Mouse (Mus musculus) kidney, adult 2 months (tissue): ENCODE data around the gene Zp2. TPM values are rescaled to one million over a fixed set of nuclear protein-coding genes. Genes with fewer than 3 reads are reported as not detected.

ENCODE experiments used
- DNase-seq: peaks from one replicate; pipeline ENCODE4 v3.0.0; 2021
- H3K27ac ChIP-seq: fragments of 200-500 bp; 2 replicates; pipeline ENCODE4 v1.5.1; 2012; ENCODE audit warnings: low read depth, low read length, control low read depth, inconsistent platforms; ENCODE audit not compliant: insufficient read depth
- H3K27me3 ChIP-seq: fragments of 200-500 bp; replicated peaks from 2 replicates; pipeline ENCODE4 v1.6.1; 2012; ENCODE audit warnings: mild to moderate bottlenecking, moderate library complexity, low read length, inconsistent platforms; ENCODE audit not compliant: control insufficient read depth, insufficient read depth
- H3K36me3 ChIP-seq: fragments of 200-500 bp; 2 replicates; pipeline ENCODE4 v1.6.1; 2012; ENCODE audit warnings: mild to moderate bottlenecking, moderate library complexity, low read length, inconsistent platforms; ENCODE audit not compliant: control insufficient read depth, insufficient read depth
- H3K4me1 ChIP-seq: fragments of 200-500 bp; 2 replicates; pipeline ENCODE4 v1.6.1; 2011; ENCODE audit warnings: low read length; ENCODE audit not compliant: control insufficient read depth, insufficient read depth
- H3K4me3 ChIP-seq: fragments of 200-500 bp; 2 replicates; pipeline ENCODE4 v1.5.1; 2011; ENCODE audit warnings: mild to moderate bottlenecking, low read depth, low read length, control low read depth; ENCODE audit not compliant: insufficient read depth
- CTCF ChIP-seq: fragments of 200-500 bp; conservative IDR thresholded peaks from 2 replicates; pipeline ENCODE4 v1.5.1; 2011; ENCODE audit warnings: low read depth, mild to moderate bottlenecking, control low read depth, low read length, moderate library complexity, mixed read lengths; ENCODE audit not compliant: insufficient read depth, insufficient read length
- POLR2A ChIP-seq: fragments of 200-500 bp; IDR thresholded peaks from one replicate; pipeline ENCODE4 v1.6.1; 2011; ENCODE audit warnings: low read depth, low read length, control low read depth
- WGBS: fragments of 180-500 bp; shearing (Covaris S2); methylation state at CpG from one replicate; pipeline ENCODE4 v1.1.7; 2018; 5-methylcytosine and 5-hydroxymethylcytosine counted together
- polyA plus RNA-seq: library from polyadenylated mRNA; depleted of rRNA; stranded (reverse); fragments of >200 nt; gene quantifications from 2 replicates; pipeline ENCODE4 v1.2.3, GENCODE M21; 2012; rRNA removed

Gene Zp2
- polyA plus RNA-seq, 1 experiment, result not detected

DNA sequence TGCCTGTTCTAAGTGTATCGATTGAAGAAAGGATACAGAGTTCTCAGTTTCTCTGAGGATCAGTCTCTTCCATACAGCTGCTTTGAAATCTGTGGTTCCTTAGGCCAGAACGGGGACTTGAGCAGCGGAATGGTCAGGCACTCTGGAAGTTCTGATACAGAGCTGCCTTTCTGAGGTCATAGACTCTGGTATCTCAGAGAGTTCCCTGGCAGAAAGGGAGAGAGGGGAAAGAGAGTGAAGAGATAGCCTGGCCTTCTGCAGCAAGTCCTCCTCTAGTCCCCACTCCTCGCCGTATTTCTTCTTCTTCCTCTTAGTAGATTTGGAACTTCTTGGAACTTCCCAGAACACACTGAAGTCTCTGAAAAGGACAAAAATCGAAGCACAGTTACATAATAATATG is 49.9 kb downstream of the Zp2 start, which contains the start of gene Dnah3:
Gene Dnah3, minus strand, starts transcription at position 101 of the 400 bp plus-strand sequence.
- Histone ChIP-seq H3K27ac (no peak within 1 kb of the TSS), H3K36me3 (no peaks in the 10 kb centered on the region), H3K27me3 (no peaks in the 10 kb centered on the region), H3K4me1 (no peaks in the 10 kb centered on the region), H3K4me3 (no peak within 1 kb of the TSS)
- no peak for DNase-seq
- no peak for TF ChIP-seq CTCF
- TF ChIP-seq POLR2A, result no peak
- 88% methylated on average over 6 of the region's 6 CpGs for WGBS

DNA sequence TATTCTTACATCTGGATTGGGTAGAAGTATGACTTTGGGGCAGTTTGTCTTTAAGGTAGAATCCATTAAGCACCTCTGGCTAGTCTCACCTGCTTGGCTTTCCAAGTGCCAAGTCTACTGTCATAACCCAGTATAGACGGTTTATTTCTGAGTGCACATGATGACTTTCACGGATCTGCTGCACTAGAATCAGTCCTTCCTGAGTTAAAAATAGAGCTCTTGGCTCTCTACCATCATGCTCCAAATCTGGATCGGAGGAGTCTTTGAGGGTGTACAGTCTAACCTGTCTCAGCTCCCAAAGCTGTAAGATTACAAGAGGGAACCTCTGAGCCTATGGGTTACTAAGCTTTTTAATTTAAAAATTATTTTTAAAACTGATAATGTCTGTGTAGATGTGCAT is 50.9 kb downstream of the Zp2 start:
- no peak overlapping the region for H3K27ac ChIP-seq
- no peaks in the 10 kb centered on the region for H3K27me3 ChIP-seq
- no peak overlapping the region for H3K4me3 ChIP-seq
- 71% methylated on average over 3 of the region's 3 CpGs for WGBS
- no peaks in the 10 kb centered on the region for H3K4me1 ChIP-seq
- TF ChIP-seq POLR2A (no peak), CTCF (no peak)
- no peaks in the 10 kb centered on the region for H3K36me3 ChIP-seq
- DNase-seq, result no peak

DNA sequence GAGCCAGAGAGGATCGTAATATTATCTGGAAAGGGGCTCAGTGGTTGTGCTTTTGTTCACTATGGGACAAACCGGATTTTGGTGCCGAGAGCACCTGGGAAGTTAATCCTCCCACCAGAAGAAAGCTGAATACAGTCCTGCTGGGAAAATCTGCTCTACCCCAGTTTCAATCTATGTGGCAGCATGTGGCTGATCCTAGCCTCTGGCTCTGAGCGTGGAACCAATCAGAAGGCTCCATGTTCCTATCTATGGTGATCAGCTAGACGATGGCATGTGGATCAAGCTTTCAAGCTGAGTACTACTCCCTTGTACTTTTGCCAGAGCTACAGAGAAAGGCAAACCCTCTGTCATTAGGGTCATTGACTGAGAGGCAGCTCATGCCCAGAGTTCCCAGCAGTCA is 52.1 kb downstream of the Zp2 start:
- H3K27ac ChIP-seq, result no peak overlapping the region
- H3K27me3 ChIP-seq, result no peaks in the 10 kb centered on the region
- no peak overlapping the region for H3K4me3 ChIP-seq
- H3K36me3 ChIP-seq, result no peaks in the 10 kb centered on the region
- WGBS, result 56% methylated on average over 5 of the region's 5 CpGs
- no peak for DNase-seq
- H3K4me1 ChIP-seq, result no peaks in the 10 kb centered on the region
- TF ChIP-seq CTCF (no peak), POLR2A (no peak)

DNA sequence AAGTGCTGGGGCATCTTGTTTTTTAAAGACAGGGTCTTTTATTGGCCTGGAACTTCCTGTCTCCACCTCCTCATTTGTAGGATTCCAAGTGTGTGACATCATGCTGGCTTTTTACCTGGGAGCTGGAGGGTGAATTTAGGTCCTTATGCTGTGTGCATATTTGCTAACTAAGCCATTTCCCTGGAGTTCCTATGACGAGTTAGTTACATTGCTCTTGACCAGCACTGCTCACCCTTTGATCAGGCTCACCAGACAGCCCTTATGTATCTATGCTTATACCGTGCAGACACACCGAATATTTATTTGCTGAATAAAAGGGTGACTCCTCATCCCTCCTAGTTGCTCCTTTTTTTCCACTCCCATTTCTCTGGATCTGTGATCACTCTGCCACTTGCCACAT is 64.9 kb downstream of the Zp2 start:
- TF ChIP-seq POLR2A (no peak), CTCF (no peak)
- no peak overlapping the region for H3K27ac ChIP-seq
- 59% methylated on average over 3 of the region's 3 CpGs for WGBS

More for the DNA sequence above, 64.9 kb downstream of the Zp2 start:
- Histone ChIP-seq H3K36me3 (no peaks in the 10 kb centered on the region), H3K4me3 (no peak overlapping the region), H3K4me1 (no peaks in the 10 kb centered on the region), H3K27me3 (no peaks in the 10 kb centered on the region)
- DNase-seq, result no peak

Other genes starting within 250 kb of the Zp2 start
- gene Lyrm1, start 249.4 kb downstream of the Zp2 start, polyA plus RNA-seq, result 4.7 and 6.7 TPM in 2 replicates
- 7.6 and 8.6 TPM in 2 replicates for gene Dcun1d3, start 249.0 kb downstream of the Zp2 start, polyA plus RNA-seq
- gene Dnah3, start 50.0 kb downstream of the Zp2 start, polyA plus RNA-seq, result 0.19 and 0.30 TPM in 2 replicates
- gene Tmem159, start 42.9 kb downstream of the Zp2 start, polyA plus RNA-seq, result 27.6 and 27.8 TPM in 2 replicates
- gene Anks4b, start 28.6 kb upstream of the Zp2 start, polyA plus RNA-seq, result 10.8 and 15.0 TPM in 2 replicates
- 30.2 and 30.9 TPM in 2 replicates for gene Crym, start 56.8 kb upstream of the Zp2 start, polyA plus RNA-seq
- 0.03 and 0.06 TPM in 2 replicates for gene Abca14, start 58.7 kb upstream of the Zp2 start, polyA plus RNA-seq
- not detected in 2 replicates for gene Abca15, start 183.4 kb upstream of the Zp2 start, polyA plus RNA-seq